Mouse (Mus musculus): Measurements from ENCODE around the gene Cadm1. TPM values are rescaled to one million over a fixed set of nuclear protein-coding genes. Genes with fewer than 3 reads are reported as not detected.

The Cadm1 gene
- polyA plus RNA-seq, 1 experiment from 2014 or later, result 20.9 TPM

- H3K4me1 ChIP-seq (replicated peaks; ENCODE audit: control insufficient read depth, insufficient read depth, low read length), result no peaks in the 10 kb centered on the region
- no peaks in the 10 kb centered on the region for H3K36me3 ChIP-seq (ENCODE audit: control insufficient read depth, insufficient read depth)
- no peak overlapping the region for H3K9ac ChIP-seq (ENCODE audit: low read depth, low read length)
- no peaks in the 10 kb centered on the region for H3K9me3 ChIP-seq (ENCODE audit: control insufficient read depth)
- H3K4me3 ChIP-seq (ENCODE audit: low read depth, low read length), result no peak overlapping the region
- no peak for TF ChIP-seq CTCF (IDR thresholded peaks at IDR 0.05; ENCODE audit: low read depth)
- H3K4me2 ChIP-seq (replicated peaks; ENCODE audit: low read depth), result no peak overlapping the region
- no peak overlapping the region for H3K27ac ChIP-seq (ENCODE audit: low read depth, low read length)
- no peak for ATAC-seq
- 68% methylated on average over 5 of the region's 5 CpGs for WGBS
- no peaks in the 10 kb centered on the region for H3K27me3 ChIP-seq (replicated peaks; ENCODE audit: control insufficient read depth, insufficient read depth, low read length)
Observed at GRCm38 (mm10) chr9:47848745-47849144, 318.8 kb downstream of the Cadm1 start.

DNA sequence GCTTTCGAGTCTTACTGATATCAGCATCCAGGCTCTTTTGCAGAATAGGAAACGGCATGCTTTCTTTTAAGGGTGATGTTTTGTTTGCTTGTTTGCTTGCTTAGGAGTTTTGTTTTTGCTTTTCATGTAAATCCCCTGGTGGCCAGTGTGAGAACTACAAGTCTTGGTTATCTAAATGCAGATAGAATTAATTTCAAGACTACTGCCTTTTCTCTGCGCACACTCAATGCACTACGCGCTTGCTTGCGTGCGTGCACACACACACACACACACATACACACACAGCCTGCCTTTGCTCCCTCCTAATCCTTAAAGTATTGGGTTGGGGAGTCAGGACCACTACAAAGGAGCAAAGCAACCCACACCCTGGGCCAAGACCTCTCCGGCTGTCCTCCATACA is 326.3 kb downstream of the Cadm1 start:
- Histone ChIP-seq H3K27ac (ENCODE audit: low read depth, low read length) (no peak overlapping the region), H3K4me3 (ENCODE audit: low read depth, low read length) (no peak overlapping the region), H3K9ac (ENCODE audit: low read depth, low read length) (no peak overlapping the region), H3K9me3 (ENCODE audit: control insufficient read depth) (no peaks in the 10 kb centered on the region), H3K4me1 (replicated peaks; ENCODE audit: control insufficient read depth, insufficient read depth, low read length) (no peaks in the 10 kb centered on the region), H3K36me3 (ENCODE audit: control insufficient read depth, insufficient read depth) (no peaks in the 10 kb centered on the region), H3K27me3 (replicated peaks; ENCODE audit: control insufficient read depth, insufficient read depth, low read length) (no peaks in the 10 kb centered on the region), H3K4me2 (replicated peaks; ENCODE audit: low read depth) (no peak overlapping the region)
- WGBS, result 66% methylated on average over 8 of the region's 8 CpGs
- TF ChIP-seq CTCF (IDR thresholded peaks at IDR 0.05; ENCODE audit: low read depth), result peak; percentile 68
- no peak for ATAC-seq

GRCm38 (mm10) chr9:47857235-47857634 is 327.3 kb downstream of the Cadm1 start:
- Histone ChIP-seq H3K27me3 (replicated peaks; ENCODE audit: control insufficient read depth, insufficient read depth, low read length) (no peaks in the 10 kb centered on the region), H3K4me3 (ENCODE audit: low read depth, low read length) (no peak overlapping the region), H3K36me3 (ENCODE audit: control insufficient read depth, insufficient read depth) (no peaks in the 10 kb centered on the region), H3K27ac (ENCODE audit: low read depth, low read length) (no peak overlapping the region), H3K9ac (ENCODE audit: low read depth, low read length) (no peak overlapping the region), H3K4me1 (replicated peaks; ENCODE audit: control insufficient read depth, insufficient read depth, low read length) (no peaks in the 10 kb centered on the region), H3K4me2 (replicated peaks; ENCODE audit: low read depth) (no peak overlapping the region), H3K9me3 (ENCODE audit: control insufficient read depth) (no peaks in the 10 kb centered on the region)
- ATAC-seq, result no peak
- 64% methylated on average over 7 of the region's 7 CpGs for WGBS
- no peak for TF ChIP-seq CTCF (IDR thresholded peaks at IDR 0.05; ENCODE audit: low read depth)

DNA sequence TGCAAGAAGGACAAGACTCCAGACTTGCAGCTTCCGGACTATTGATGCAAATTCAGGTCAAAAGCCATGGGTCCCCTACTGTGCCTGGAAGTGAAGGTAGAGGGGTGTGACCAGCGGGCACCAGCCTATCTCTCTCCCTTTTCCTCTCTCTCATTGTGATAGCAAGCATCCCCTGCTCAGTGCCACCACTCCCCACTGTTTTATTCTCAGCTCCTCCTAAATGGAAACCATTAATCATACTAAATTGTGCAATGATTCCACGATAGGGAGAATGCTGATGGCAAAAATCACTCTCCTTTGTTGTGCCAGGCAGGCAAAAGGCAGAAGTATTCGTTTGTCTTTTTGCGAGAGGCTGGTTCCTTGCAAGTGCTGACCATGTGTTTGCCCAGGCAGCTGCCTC is 328.2 kb downstream of the Cadm1 start:
- Histone ChIP-seq H3K9ac (ENCODE audit: low read depth, low read length) (no peak overlapping the region), H3K4me1 (replicated peaks; ENCODE audit: control insufficient read depth, insufficient read depth, low read length) (no peaks in the 10 kb centered on the region), H3K27ac (ENCODE audit: low read depth, low read length) (no peak overlapping the region), H3K27me3 (replicated peaks; ENCODE audit: control insufficient read depth, insufficient read depth, low read length) (no peaks in the 10 kb centered on the region), H3K36me3 (ENCODE audit: control insufficient read depth, insufficient read depth) (no peaks in the 10 kb centered on the region), H3K4me2 (replicated peaks; ENCODE audit: low read depth) (no peak overlapping the region), H3K4me3 (ENCODE audit: low read depth, low read length) (no peak overlapping the region), H3K9me3 (ENCODE audit: control insufficient read depth) (no peaks in the 10 kb centered on the region)
- WGBS, result 63% methylated on average over 5 of the region's 5 CpGs
- no peak for TF ChIP-seq CTCF (IDR thresholded peaks at IDR 0.05; ENCODE audit: low read depth)
- no peak for ATAC-seq

DNA sequence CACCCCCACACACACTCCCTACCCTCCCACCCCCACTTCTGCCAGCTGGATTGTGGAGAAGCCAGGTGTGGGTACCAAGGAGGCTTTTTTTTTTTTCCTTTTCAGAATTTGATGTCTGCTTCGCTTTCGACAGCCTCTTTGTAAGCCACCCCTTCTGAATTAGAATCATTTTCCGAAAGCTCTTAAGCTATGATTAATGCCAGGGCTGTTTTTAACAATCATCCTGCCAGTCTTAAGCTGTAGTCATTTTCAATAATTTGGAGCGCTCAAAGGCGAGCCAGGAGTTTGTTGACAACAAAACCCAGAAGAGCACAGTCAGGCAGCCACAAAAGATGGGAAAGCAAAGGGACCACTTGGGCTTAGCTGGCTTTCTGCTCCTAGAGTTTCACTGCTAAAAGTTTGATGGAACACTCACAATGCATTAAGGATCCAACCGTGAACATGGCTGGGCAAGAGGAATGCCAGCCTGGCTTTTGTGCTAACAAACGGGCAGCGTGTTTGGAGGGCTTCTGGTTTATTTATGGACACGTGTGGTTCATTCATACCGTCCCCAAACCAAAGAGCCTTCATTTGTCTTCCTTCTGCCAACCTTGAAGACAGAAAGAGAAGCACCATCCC is 328.9 kb downstream of the Cadm1 start:
- WGBS, result 80% methylated on average over 10 of the region's 10 CpGs
- Histone ChIP-seq H3K4me3 (ENCODE audit: low read depth, low read length) (no peak overlapping the region), H3K27me3 (replicated peaks; ENCODE audit: control insufficient read depth, insufficient read depth, low read length) (no peaks in the 10 kb centered on the region), H3K9me3 (ENCODE audit: control insufficient read depth) (no peaks in the 10 kb centered on the region), H3K9ac (ENCODE audit: low read depth, low read length) (no peak overlapping the region), H3K4me2 (replicated peaks; ENCODE audit: low read depth) (no peak overlapping the region), H3K36me3 (ENCODE audit: control insufficient read depth, insufficient read depth) (no peaks in the 10 kb centered on the region), H3K4me1 (replicated peaks; ENCODE audit: control insufficient read depth, insufficient read depth, low read length) (no peaks in the 10 kb centered on the region), H3K27ac (ENCODE audit: low read depth, low read length) (no peak overlapping the region)
- TF ChIP-seq CTCF (IDR thresholded peaks at IDR 0.05; ENCODE audit: low read depth), result no peak
- no peak for ATAC-seq

- no peaks in the 10 kb centered on the region for H3K9me3 ChIP-seq (ENCODE audit: control insufficient read depth)
- no peak for ATAC-seq
- no peaks in the 10 kb centered on the region for H3K27me3 ChIP-seq (replicated peaks; ENCODE audit: control insufficient read depth, insufficient read depth, low read length)
- H3K9ac ChIP-seq (ENCODE audit: low read depth, low read length), result no peak overlapping the region
- WGBS, result 61% methylated on average over 3 of the region's 3 CpGs
- no peak overlapping the region for H3K4me2 ChIP-seq (replicated peaks; ENCODE audit: low read depth)
- no peaks in the 10 kb centered on the region for H3K4me1 ChIP-seq (replicated peaks; ENCODE audit: control insufficient read depth, insufficient read depth, low read length)
- H3K27ac ChIP-seq (ENCODE audit: low read depth, low read length), result no peak overlapping the region
- no peaks in the 10 kb centered on the region for H3K36me3 ChIP-seq (ENCODE audit: control insufficient read depth, insufficient read depth)
- TF ChIP-seq CTCF (IDR thresholded peaks at IDR 0.05; ENCODE audit: low read depth), result no peak
- no peak overlapping the region for H3K4me3 ChIP-seq (ENCODE audit: low read depth, low read length)
Observed at GRCm38 (mm10) chr9:47860994-47861393, 331.0 kb downstream of the Cadm1 start.

GRCm38 (mm10) chr9:47861783-47862182 is 331.8 kb downstream of the Cadm1 start:
- 70% methylated on average over 2 of the region's 2 CpGs for WGBS
- Histone ChIP-seq H3K4me1 (replicated peaks; ENCODE audit: control insufficient read depth, insufficient read depth, low read length) (no peaks in the 10 kb centered on the region), H3K4me2 (replicated peaks; ENCODE audit: low read depth) (no peak overlapping the region), H3K27ac (ENCODE audit: low read depth, low read length) (no peak overlapping the region), H3K4me3 (ENCODE audit: low read depth, low read length) (no peak overlapping the region), H3K36me3 (ENCODE audit: control insufficient read depth, insufficient read depth) (no peaks in the 10 kb centered on the region), H3K9me3 (ENCODE audit: control insufficient read depth) (no peaks in the 10 kb centered on the region), H3K9ac (ENCODE audit: low read depth, low read length) (no peak overlapping the region), H3K27me3 (replicated peaks; ENCODE audit: control insufficient read depth, insufficient read depth, low read length) (no peaks in the 10 kb centered on the region)
- no peak for TF ChIP-seq CTCF (IDR thresholded peaks at IDR 0.05; ENCODE audit: low read depth)
- ATAC-seq, result no peak
